Mouse (Mus musculus): ENCODE measurements around the gene Tnrc6b. TPM values are rescaled to one million over a fixed set of nuclear protein-coding genes. Genes with fewer than 3 reads are reported as not detected.
"Not testable (repeated sequence)": the region's sequence is repeated elsewhere in the genome, so short reads cannot be mapped to it uniquely, and the experiment has no call there.

The Tnrc6b gene
- polyA plus RNA-seq, 1 experiment from 2014 or later: 35.6 TPM

GRCm38 (mm10) chr15:80831170-80831569 lies 120.1 kb downstream of the Tnrc6b start:
- Histone ChIP-seq H3K27me3 (no peaks in the 10 kb centered on the region), H3K4me2 (no peak overlapping the region), H3K4me3 (no peak overlapping the region), H3K27ac (no peak overlapping the region), H3K9me3 (no peaks in the 10 kb centered on the region), H3K36me3 (no peaks in the 10 kb centered on the region), H3K4me1 (peaks cover 21% of the 10 kb centered on the region), H3K9ac (no peak overlapping the region)
- 83% methylated on average over 3 of the region's 3 CpGs for WGBS
- ATAC-seq (ENCODE audit: insufficient number of reproducible peaks, insufficient read depth, low FRiP score, low TSS enrichment, low read depth): no peak

- H3K9me3 ChIP-seq: no peaks in the 10 kb centered on the region
- H3K4me3 ChIP-seq: no peak overlapping the region
- H3K4me2 ChIP-seq: no peak overlapping the region
- 81% methylated on average over 3 of the region's 3 CpGs for WGBS
- no peak for ATAC-seq (ENCODE audit: insufficient number of reproducible peaks, insufficient read depth, low FRiP score, low TSS enrichment, low read depth)
- H3K9ac ChIP-seq: no peak overlapping the region
- peaks cover 32% of the 10 kb centered on the region for H3K4me1 ChIP-seq
- H3K27ac ChIP-seq: no peak overlapping the region
- H3K27me3 ChIP-seq: no peaks in the 10 kb centered on the region
- no peaks in the 10 kb centered on the region for H3K36me3 ChIP-seq
Observed at GRCm38 (mm10) chr15:80832808-80833207, 121.7 kb downstream of the Tnrc6b start.

- Histone ChIP-seq H3K27me3 (no peaks in the 10 kb centered on the region), H3K36me3 (no peaks in the 10 kb centered on the region), H3K9me3 (no peaks in the 10 kb centered on the region), H3K4me1 (peaks cover 47% of the 10 kb centered on the region), H3K27ac (no peak overlapping the region), H3K9ac (no peak overlapping the region), H3K4me2 (no peak overlapping the region), H3K4me3 (no peak overlapping the region)
- WGBS: 65% methylated on average over 3 of the region's 3 CpGs
- no peak for ATAC-seq (ENCODE audit: insufficient number of reproducible peaks, insufficient read depth, low FRiP score, low TSS enrichment, low read depth)
Observed at GRCm38 (mm10) chr15:80836246-80836645, 125.1 kb downstream of the Tnrc6b start.

- H3K27me3 ChIP-seq: no peaks in the 10 kb centered on the region
- H3K4me3 ChIP-seq: no peak overlapping the region
- H3K4me2 ChIP-seq: no peak overlapping the region
- WGBS: 47% methylated on average over 4 of the region's 4 CpGs
- ATAC-seq (ENCODE audit: insufficient number of reproducible peaks, insufficient read depth, low FRiP score, low TSS enrichment, low read depth): no peak
- no peaks in the 10 kb centered on the region for H3K9me3 ChIP-seq
- H3K4me1 ChIP-seq: peaks cover 50% of the 10 kb centered on the region
- no peaks in the 10 kb centered on the region for H3K36me3 ChIP-seq
- H3K9ac ChIP-seq: no peak overlapping the region
- H3K27ac ChIP-seq: no peak overlapping the region
Observed at GRCm38 (mm10) chr15:80838836-80839235, 127.7 kb downstream of the Tnrc6b start.

GRCm38 (mm10) chr15:80839653-80840420 lies 128.7 kb downstream of the Tnrc6b start:
- Histone ChIP-seq H3K4me2 (no peak overlapping the region), H3K36me3 (no peaks in the 10 kb centered on the region), H3K4me1 (peaks cover 49% of the 10 kb centered on the region), H3K27ac (no peak overlapping the region), H3K4me3 (no peak overlapping the region), H3K9ac (no peak overlapping the region), H3K27me3 (no peaks in the 10 kb centered on the region), H3K9me3 (no peaks in the 10 kb centered on the region)
- 75% methylated on average over 9 of the region's 9 CpGs for WGBS
- ATAC-seq (ENCODE audit: insufficient number of reproducible peaks, insufficient read depth, low FRiP score, low TSS enrichment, low read depth): no peak

GRCm38 (mm10) chr15:80844262-80844661 lies 133.1 kb downstream of the Tnrc6b start:
- whole genome bisulfite sequencing: 34% methylated on average over 1 of the region's 1 CpGs
- Histone ChIP-seq H3K36me3 (0 out of 2 replicates have a peak, but pooled peaks cover under 1% of the 10 kb centered on the region), H3K4me1 (peaks cover 30% of the 10 kb centered on the region), H3K4me3 (no peak overlapping the region), H3K9me3 (no peaks in the 10 kb centered on the region), H3K27ac (peak overlapping the region; percentile 28), H3K9ac (no peak overlapping the region), H3K4me2 (no peak overlapping the region), H3K27me3 (no peaks in the 10 kb centered on the region)
- no peak for ATAC-seq (ENCODE audit: insufficient number of reproducible peaks, insufficient read depth, low FRiP score, low TSS enrichment, low read depth)

- H3K9me3 ChIP-seq: no peaks in the 10 kb centered on the region
- no peak for ATAC-seq (ENCODE audit: insufficient number of reproducible peaks, insufficient read depth, low FRiP score, low TSS enrichment, low read depth)
- no peak overlapping the region for H3K27ac ChIP-seq
- no peak overlapping the region for H3K4me3 ChIP-seq
- 0 out of 2 replicates have a peak, but pooled peaks cover 4% of the 10 kb centered on the region for H3K36me3 ChIP-seq
- 89% methylated on average over 2 of the region's 2 CpGs for WGBS
- peaks cover 30% of the 10 kb centered on the region for H3K4me1 ChIP-seq
- no peak overlapping the region for H3K9ac ChIP-seq
- no peak overlapping the region for H3K4me2 ChIP-seq
- H3K27me3 ChIP-seq: no peaks in the 10 kb centered on the region
Observed at GRCm38 (mm10) chr15:80844926-80845325, 133.8 kb downstream of the Tnrc6b start.

- Histone ChIP-seq H3K4me2 (no peak overlapping the region), H3K4me1 (peaks cover 25% of the 10 kb centered on the region), H3K4me3 (no peak overlapping the region), H3K9ac (no peak overlapping the region), H3K27me3 (no peaks in the 10 kb centered on the region), H3K27ac (peak overlapping the region; percentile 57), H3K9me3 (no peaks in the 10 kb centered on the region), H3K36me3 (peaks cover 20% of the 10 kb centered on the region; the same call in 1 of the 2 replicates)
- WGBS: 44% methylated on average over 8 of the region's 8 CpGs
- ATAC-seq (ENCODE audit: insufficient number of reproducible peaks, insufficient read depth, low FRiP score, low TSS enrichment, low read depth): no peak
Observed at GRCm38 (mm10) chr15:80850004-80850403, 138.9 kb downstream of the Tnrc6b start.

GRCm38 (mm10) chr15:80850682-80851475 lies 139.8 kb downstream of the Tnrc6b start:
- Histone ChIP-seq H3K4me1 (peaks cover 21% of the 10 kb centered on the region), H3K4me3 (no peak overlapping the region), H3K27me3 (no peaks in the 10 kb centered on the region), H3K36me3 (peaks cover 20% of the 10 kb centered on the region; the same call in 1 of the 2 replicates), H3K9me3 (no peaks in the 10 kb centered on the region), H3K27ac (no peak overlapping the region), H3K9ac (no peak overlapping the region), H3K4me2 (no peak overlapping the region)
- WGBS: 91% methylated on average over 7 of the region's 7 CpGs
- no peak for ATAC-seq (ENCODE audit: insufficient number of reproducible peaks, insufficient read depth, low FRiP score, low TSS enrichment, low read depth)

- peaks cover 21% of the 10 kb centered on the region for H3K4me1 ChIP-seq
- no peak for ATAC-seq (ENCODE audit: insufficient number of reproducible peaks, insufficient read depth, low FRiP score, low TSS enrichment, low read depth)
- no peaks in the 10 kb centered on the region for H3K9me3 ChIP-seq
- H3K27ac ChIP-seq: no peak overlapping the region
- H3K36me3 ChIP-seq: peaks cover 20% of the 10 kb centered on the region; the same call in 1 of the 2 replicates
- no peak overlapping the region for H3K4me2 ChIP-seq
- no peaks in the 10 kb centered on the region for H3K27me3 ChIP-seq
- no peak overlapping the region for H3K4me3 ChIP-seq
- no peak overlapping the region for H3K9ac ChIP-seq
- WGBS: 95% methylated on average over 5 of the region's 5 CpGs
Observed at GRCm38 (mm10) chr15:80852122-80852521, 141.0 kb downstream of the Tnrc6b start.

- not testable (repeated sequence) for H3K27me3 ChIP-seq; H3K27ac ChIP-seq; H3K4me3 ChIP-seq; H3K4me2 ChIP-seq; H3K9ac ChIP-seq; H3K9me3 ChIP-seq; ATAC-seq (ENCODE audit: insufficient number of reproducible peaks, insufficient read depth, low FRiP score, low TSS enrichment, low read depth)
- Histone ChIP-seq H3K36me3 (peaks cover 20% of the 10 kb centered on the region; the same call in 1 of the 2 replicates), H3K4me1 (peaks cover 18% of the 10 kb centered on the region)
- 87% methylated on average over 3 of the region's 3 CpGs for whole genome bisulfite sequencing
Observed at GRCm38 (mm10) chr15:80852527-80852926, 141.4 kb downstream of the Tnrc6b start.

GRCm38 (mm10) chr15:80859366-80859765 lies 148.3 kb downstream of the Tnrc6b start:
- no peaks in the 10 kb centered on the region for H3K27me3 ChIP-seq
- no peak overlapping the region for H3K4me2 ChIP-seq
- H3K36me3 ChIP-seq: peaks cover 9% of the 10 kb centered on the region
- no peak overlapping the region for H3K4me3 ChIP-seq
- H3K9me3 ChIP-seq: no peaks in the 10 kb centered on the region
- 93% methylated on average over 2 of the region's 2 CpGs for WGBS
- H3K27ac ChIP-seq: no peak overlapping the region
- H3K4me1 ChIP-seq: peaks cover 10% of the 10 kb centered on the region
- no peak for ATAC-seq (ENCODE audit: insufficient number of reproducible peaks, insufficient read depth, low FRiP score, low TSS enrichment, low read depth)
- H3K9ac ChIP-seq: no peak overlapping the region
